Mouse (Mus musculus): ENCODE measurements around the gene Epb41. TPM values are rescaled to one million over a fixed set of nuclear protein-coding genes. Genes with fewer than 3 reads are reported as not detected.

The Epb41 gene
- polyA plus RNA-seq (2011; ENCODE audit: insufficient read length, low read depth, missing spikeins) = 21.6 and 34.0 TPM in 2 replicates

- Histone ChIP-seq H3K4me1 (ENCODE audit: control insufficient read depth, insufficient read depth, low read length) (0 out of 2 replicates have a peak, but pooled peaks cover 3% of the 10 kb centered on the region), H3K27ac (ENCODE audit: insufficient read depth, low read length) (peak within 1 kb of the TSS; percentile 34; the same call in 1 of the 2 replicates), H3K4me3 (ENCODE audit: insufficient read depth, low read length) (peak within 1 kb of the TSS; percentile 94)
- TF ChIP-seq POLR2A (IDR thresholded peaks at IDR 0.05; ENCODE audit: low read depth, low read length) (peak; percentile 30; the same call in 1 of the 2 replicates), CTCF (IDR thresholded peaks at IDR 0.05; ENCODE audit: borderline replicate concordance, insufficient read depth, low read length) (no peak)
These were observed at the start of gene Epb41 for GRCm38 (mm10) chr4:132074933-132075769. Gene Epb41, minus strand, starts transcription at chr4:132075321.

DNA sequence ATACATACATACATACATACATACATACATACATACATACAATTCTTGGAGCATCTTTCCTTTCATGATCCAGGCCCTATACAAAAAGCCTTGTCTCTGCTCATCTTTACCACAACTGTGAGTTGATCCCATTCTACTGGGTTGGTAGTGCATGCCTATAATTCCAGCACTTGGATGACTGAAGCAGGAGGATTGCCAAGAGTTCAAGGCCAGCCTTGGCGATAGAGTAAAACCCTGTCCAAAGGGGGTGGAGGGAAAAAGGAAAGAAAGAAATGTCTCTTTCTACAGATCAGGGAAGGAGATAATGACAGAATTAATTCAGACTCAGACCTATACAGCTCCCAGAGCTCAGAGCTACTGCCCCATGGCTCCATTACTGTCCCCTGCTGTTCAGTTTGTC is 48.0 kb upstream of the Epb41 start:
- Histone ChIP-seq H3K27ac (ENCODE audit: insufficient read depth, low read length) (no peak overlapping the region), H3K4me3 (ENCODE audit: insufficient read depth, low read length) (no peak overlapping the region), H3K4me1 (ENCODE audit: control insufficient read depth, insufficient read depth, low read length) (no peaks in the 10 kb centered on the region)
- no peak for TF ChIP-seq POLR2A (IDR thresholded peaks at IDR 0.05; ENCODE audit: low read depth, low read length)
- TF ChIP-seq CTCF (IDR thresholded peaks at IDR 0.05; ENCODE audit: borderline replicate concordance, insufficient read depth, low read length) = no peak

DNA sequence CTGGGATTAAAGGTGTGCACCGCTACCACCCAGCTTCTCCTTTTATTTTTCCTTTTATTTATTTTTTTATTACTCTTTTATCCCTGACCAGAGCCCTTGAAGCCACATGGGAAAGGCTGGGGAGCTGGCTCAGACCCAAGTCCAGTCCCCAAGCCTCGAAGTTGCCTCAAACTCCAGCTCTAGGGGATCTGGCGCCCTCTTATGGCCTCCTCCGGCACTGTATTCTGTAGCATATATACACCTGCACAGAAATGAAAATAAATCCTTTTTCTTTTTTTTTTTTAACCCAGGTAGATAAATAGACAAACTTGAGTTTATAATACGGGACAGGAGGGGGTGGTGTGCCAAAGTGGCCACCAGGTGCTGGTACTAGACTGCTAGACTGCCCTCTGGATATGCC is 46.6 kb upstream of the Epb41 start:
- no peak for TF ChIP-seq CTCF (IDR thresholded peaks at IDR 0.05; ENCODE audit: borderline replicate concordance, insufficient read depth, low read length)
- no peak for TF ChIP-seq POLR2A (IDR thresholded peaks at IDR 0.05; ENCODE audit: low read depth, low read length)
- no peaks in the 10 kb centered on the region for H3K4me1 ChIP-seq (ENCODE audit: control insufficient read depth, insufficient read depth, low read length)
- no peak overlapping the region for H3K27ac ChIP-seq (ENCODE audit: insufficient read depth, low read length)
- no peak overlapping the region for H3K4me3 ChIP-seq (ENCODE audit: insufficient read depth, low read length)

DNA sequence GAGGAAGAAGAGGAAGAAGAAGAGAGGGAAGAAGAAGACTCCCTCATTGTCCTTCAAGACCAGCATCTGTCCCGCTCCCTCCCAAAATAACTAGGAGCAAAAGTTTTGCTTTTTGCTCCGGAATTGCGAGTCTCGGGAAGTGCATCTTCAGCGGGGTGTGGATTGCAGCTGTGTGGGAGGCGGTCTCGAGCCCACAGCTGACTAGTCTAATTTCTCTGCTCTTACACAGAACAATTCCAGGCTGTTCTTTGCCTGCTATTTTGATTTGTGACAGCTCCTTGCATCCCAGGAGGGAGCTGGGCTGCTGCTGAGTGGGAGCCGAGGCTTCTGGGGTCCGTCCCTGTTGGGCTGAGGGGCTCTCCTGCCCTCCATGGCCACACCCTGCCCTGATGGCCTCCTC is 44.4 kb upstream of the Epb41 start:
- no peaks in the 10 kb centered on the region for H3K4me1 ChIP-seq (ENCODE audit: control insufficient read depth, insufficient read depth, low read length)
- TF ChIP-seq CTCF (IDR thresholded peaks at IDR 0.05; ENCODE audit: borderline replicate concordance, insufficient read depth, low read length) (no peak), POLR2A (IDR thresholded peaks at IDR 0.05; ENCODE audit: low read depth, low read length) (no peak)
- no peak overlapping the region for H3K4me3 ChIP-seq (ENCODE audit: insufficient read depth, low read length)
- no peak overlapping the region for H3K27ac ChIP-seq (ENCODE audit: insufficient read depth, low read length)

GRCm38 (mm10) chr4:132116315-132116714 is 41.2 kb upstream of the Epb41 start:
- TF ChIP-seq POLR2A (IDR thresholded peaks at IDR 0.05; ENCODE audit: low read depth, low read length) (no peak), CTCF (IDR thresholded peaks at IDR 0.05; ENCODE audit: borderline replicate concordance, insufficient read depth, low read length) (no peak)
- no peak overlapping the region for H3K4me3 ChIP-seq (ENCODE audit: insufficient read depth, low read length)
- H3K27ac ChIP-seq (ENCODE audit: insufficient read depth, low read length) = no peak overlapping the region
- no peaks in the 10 kb centered on the region for H3K4me1 ChIP-seq (ENCODE audit: control insufficient read depth, insufficient read depth, low read length)

- no peak overlapping the region for H3K27ac ChIP-seq (ENCODE audit: insufficient read depth, low read length)
- no peak overlapping the region for H3K4me3 ChIP-seq (ENCODE audit: insufficient read depth, low read length)
- no peaks in the 10 kb centered on the region for H3K4me1 ChIP-seq (ENCODE audit: control insufficient read depth, insufficient read depth, low read length)
- TF ChIP-seq CTCF (IDR thresholded peaks at IDR 0.05; ENCODE audit: borderline replicate concordance, insufficient read depth, low read length) (no peak), POLR2A (IDR thresholded peaks at IDR 0.05; ENCODE audit: low read depth, low read length) (no peak)
These were observed 38.4 kb upstream of the Epb41 start for GRCm38 (mm10) chr4:132113411-132114095.

DNA sequence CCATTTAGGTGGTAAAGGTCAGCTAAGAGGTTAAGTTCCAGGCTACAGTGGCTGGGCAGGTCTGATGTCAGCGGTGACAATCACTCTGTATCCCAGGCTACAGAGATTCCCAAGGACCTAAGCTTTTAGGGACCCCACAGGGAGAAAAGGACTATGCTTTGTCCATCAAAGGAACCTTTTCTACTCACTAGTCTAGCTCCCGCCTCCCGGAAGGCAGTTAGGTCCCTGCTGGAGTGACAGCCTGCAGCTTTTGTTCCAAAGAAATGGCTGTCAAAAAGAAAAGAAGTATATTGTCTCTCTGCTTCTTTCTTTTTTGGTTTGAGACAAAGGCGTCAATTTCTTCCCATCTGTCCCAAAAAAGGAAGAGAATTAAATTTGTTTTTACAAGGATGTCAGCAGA is 36.1 kb upstream of the Epb41 start:
- no peak for TF ChIP-seq CTCF (IDR thresholded peaks at IDR 0.05; ENCODE audit: borderline replicate concordance, insufficient read depth, low read length)
- no peak for TF ChIP-seq POLR2A (IDR thresholded peaks at IDR 0.05; ENCODE audit: low read depth, low read length)
- H3K4me1 ChIP-seq (ENCODE audit: control insufficient read depth, insufficient read depth, low read length) = no peaks in the 10 kb centered on the region
- no peak overlapping the region for H3K4me3 ChIP-seq (ENCODE audit: insufficient read depth, low read length)
- H3K27ac ChIP-seq (ENCODE audit: insufficient read depth, low read length) = no peak overlapping the region

DNA sequence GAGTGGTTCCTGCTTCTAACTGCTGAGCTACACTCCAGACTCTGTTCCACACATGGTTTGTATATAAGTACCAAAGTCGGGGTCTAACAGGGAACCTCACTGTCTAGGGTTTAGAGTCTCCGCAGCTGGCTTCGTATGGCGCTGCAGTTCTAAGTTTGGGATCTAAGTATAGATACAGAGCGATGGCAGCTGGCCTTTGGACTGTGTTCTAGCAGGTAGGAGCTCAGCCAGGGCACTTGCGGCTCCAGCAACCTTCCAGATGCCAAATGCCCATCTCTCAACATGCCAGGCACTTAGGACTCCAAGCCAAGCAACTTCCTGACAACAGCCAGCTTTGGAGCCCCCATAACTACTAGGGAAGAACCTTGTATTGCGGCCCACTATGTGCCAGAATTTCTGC is 33.1 kb upstream of the Epb41 start:
- Histone ChIP-seq H3K4me3 (ENCODE audit: insufficient read depth, low read length) (no peak overlapping the region), H3K27ac (ENCODE audit: insufficient read depth, low read length) (no peak overlapping the region), H3K4me1 (ENCODE audit: control insufficient read depth, insufficient read depth, low read length) (no peaks in the 10 kb centered on the region)
- TF ChIP-seq CTCF (IDR thresholded peaks at IDR 0.05; ENCODE audit: borderline replicate concordance, insufficient read depth, low read length) (no peak), POLR2A (IDR thresholded peaks at IDR 0.05; ENCODE audit: low read depth, low read length) (no peak)

DNA sequence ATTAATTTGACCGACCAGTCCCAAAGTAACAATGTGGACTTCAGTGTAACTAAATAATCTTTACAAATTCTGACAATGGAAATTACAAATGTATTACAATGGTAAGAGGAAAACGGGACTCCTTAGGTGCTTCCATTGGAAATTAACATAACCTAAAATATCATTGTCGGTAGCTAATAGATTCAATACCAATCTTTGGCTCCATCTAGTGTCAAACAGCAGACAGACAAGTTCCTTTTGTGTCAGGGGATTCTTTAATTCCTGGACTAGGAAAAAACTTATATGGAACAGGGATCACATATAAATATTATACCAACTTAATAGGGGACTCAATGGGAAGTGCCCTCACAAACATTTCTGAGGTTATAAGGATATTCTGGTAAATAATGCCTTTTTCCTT is 26.0 kb upstream of the Epb41 start:
- H3K4me1 ChIP-seq (ENCODE audit: control insufficient read depth, insufficient read depth, low read length) = no peaks in the 10 kb centered on the region
- H3K4me3 ChIP-seq (ENCODE audit: insufficient read depth, low read length) = no peak overlapping the region
- no peak overlapping the region for H3K27ac ChIP-seq (ENCODE audit: insufficient read depth, low read length)
- no peak for TF ChIP-seq POLR2A (IDR thresholded peaks at IDR 0.05; ENCODE audit: low read depth, low read length)
- TF ChIP-seq CTCF (IDR thresholded peaks at IDR 0.05; ENCODE audit: borderline replicate concordance, insufficient read depth, low read length) = no peak

- Histone ChIP-seq H3K27ac (ENCODE audit: insufficient read depth, low read length) (no peak overlapping the region), H3K4me1 (ENCODE audit: control insufficient read depth, insufficient read depth, low read length) (no peaks in the 10 kb centered on the region), H3K4me3 (ENCODE audit: insufficient read depth, low read length) (no peak overlapping the region)
- no peak for TF ChIP-seq POLR2A (IDR thresholded peaks at IDR 0.05; ENCODE audit: low read depth, low read length)
These were observed 24.4 kb upstream of the Epb41 start for GRCm38 (mm10) chr4:132099548-132099947.

Data from embryonic fibroblast, embryonic 13.5 days (primary cell).